Mouse (Mus musculus) gastrocnemius, postnatal 4 days (tissue): ENCODE results near the gene Limd2. TPM values are rescaled to one million over a fixed set of nuclear protein-coding genes. Genes with fewer than 3 reads are reported as not detected.

ENCODE experiments used
- DNase-seq, 2 experiments: peaks; one replicate each; pipeline ENCODE4 v3.0.0; 2021 to 2022; ENCODE audit warnings: low spot score in 2 of 2, mixed read lengths in 2 of 2
- total RNA-seq, 2 experiments: library from RNA; stranded (reverse); gene quantifications; 2 replicates each; pipeline ENCODE4 v1.2.3; 2021

The Limd2 gene
- total RNA-seq, 2 experiments from 2014 or later: 35.8 to 40.7 TPM

GRCm38 (mm10) chr11:106174372-106174771, 13.7 kb upstream of the Limd2 start:
- DNase-seq: peak in 1 of 2 experiments; percentile 67

GRCm38 (mm10) chr11:106173228-106173627, 12.6 kb upstream of the Limd2 start:
- no peak for DNase-seq

- no peak for DNase-seq
Observed at GRCm38 (mm10) chr11:106170807-106171206, 10.1 kb upstream of the Limd2 start.

- DNase-seq: no peak
Observed at GRCm38 (mm10) chr11:106167435-106167834, 6.8 kb upstream of the Limd2 start.

- no peak for DNase-seq
Observed at GRCm38 (mm10) chr11:106164601-106165180, 4.0 kb upstream of the Limd2 start.

- no peak for DNase-seq
Observed at GRCm38 (mm10) chr11:106163546-106163945, 2.9 kb upstream of the Limd2 start.

- DNase-seq: no peak
Observed at GRCm38 (mm10) chr11:106162237-106162636, 1.6 kb upstream of the Limd2 start.

- peak; percentile 71 to 79 for DNase-seq
Observed at GRCm38 (mm10) chr11:106159921-106160840, 479 bp downstream of the Limd2 start.

GRCm38 (mm10) chr11:106159216-106159920, 1.3 kb downstream of the Limd2 start:
- peak in 1 of 2 experiments; percentile 41 for DNase-seq

- no peak for DNase-seq
Observed at GRCm38 (mm10) chr11:106158930-106159215, 1.8 kb downstream of the Limd2 start.

- peak in 1 of 2 experiments; percentile 21 for DNase-seq
Observed at GRCm38 (mm10) chr11:106158081-106158929, 2.4 kb downstream of the Limd2 start.

GRCm38 (mm10) chr11:106157154-106157553, 3.5 kb downstream of the Limd2 start:
- DNase-seq: no peak

- no peak for DNase-seq
Observed at GRCm38 (mm10) chr11:106156257-106156656, 4.4 kb downstream of the Limd2 start.

- DNase-seq: no peak
Observed at GRCm38 (mm10) chr11:106155761-106156160, 4.9 kb downstream of the Limd2 start.

- no peak for DNase-seq
Observed at GRCm38 (mm10) chr11:106154770-106155169, 5.9 kb downstream of the Limd2 start.

- DNase-seq: no peak
Observed at GRCm38 (mm10) chr11:106154091-106154490, 6.6 kb downstream of the Limd2 start.

- no peak for DNase-seq
Observed at GRCm38 (mm10) chr11:106152132-106152531, 8.5 kb downstream of the Limd2 start.

GRCm38 (mm10) chr11:106151219-106151618, 9.4 kb downstream of the Limd2 start:
- no peak for DNase-seq

GRCm38 (mm10) chr11:106134580-106135528, 25.8 kb downstream of the Limd2 start:
- peak in 1 of 2 experiments; percentile 73 for DNase-seq

- DNase-seq: no peak
Observed at GRCm38 (mm10) chr11:106132516-106132915, 28.1 kb downstream of the Limd2 start.
